Mouse (Mus musculus) urinary bladder, postnatal 25 days (tissue): ENCODE data around the gene Raly.
A peak's percentile ranks its signal among the peaks of the same experiment; 100 is the strongest.

Experiments used
- DNase-seq: peaks from one replicate; pipeline ENCODE4 v3.0.0; 2022; ENCODE audit warnings: low spot score

Gene Raly

DNA sequence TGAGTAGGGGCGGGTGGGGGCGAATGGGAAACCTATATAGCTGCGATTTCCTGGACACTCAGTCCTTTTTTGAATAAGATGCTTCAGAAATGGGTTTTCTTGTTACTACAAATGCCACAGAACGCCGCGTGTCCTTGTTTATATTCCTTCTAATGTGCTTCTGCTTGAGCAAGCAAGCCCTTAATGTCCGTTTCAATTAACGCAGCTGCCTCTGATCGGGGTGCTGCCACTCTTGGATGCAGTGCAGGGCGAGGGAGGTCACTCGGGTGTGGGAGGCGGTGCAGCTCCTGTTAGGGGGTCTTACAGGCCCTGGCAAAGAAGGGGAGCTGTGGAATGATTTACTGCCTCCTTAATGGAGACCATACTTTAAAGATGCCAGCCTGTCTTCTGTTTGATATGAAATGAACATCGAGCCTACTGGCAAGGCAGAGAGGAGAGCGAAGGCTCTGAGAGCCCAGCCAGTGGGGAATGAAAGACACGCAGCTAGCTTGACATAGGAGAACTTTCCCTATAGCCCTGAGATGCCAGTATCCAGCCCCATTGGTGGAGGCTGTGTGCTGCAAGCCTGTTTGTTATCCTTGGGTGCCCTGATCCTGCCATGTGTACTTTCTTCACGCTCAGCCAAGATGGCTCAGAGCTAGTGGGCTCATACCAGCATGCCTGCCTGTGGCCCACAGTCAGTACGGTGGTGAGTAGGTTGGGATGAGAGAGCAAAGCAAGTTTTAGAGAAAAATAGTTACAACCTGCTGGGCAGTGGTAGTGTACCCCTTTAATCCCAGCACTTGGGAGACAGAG lies 7.8 kb upstream of the Raly start:
- DNase-seq: no peak

DNA sequence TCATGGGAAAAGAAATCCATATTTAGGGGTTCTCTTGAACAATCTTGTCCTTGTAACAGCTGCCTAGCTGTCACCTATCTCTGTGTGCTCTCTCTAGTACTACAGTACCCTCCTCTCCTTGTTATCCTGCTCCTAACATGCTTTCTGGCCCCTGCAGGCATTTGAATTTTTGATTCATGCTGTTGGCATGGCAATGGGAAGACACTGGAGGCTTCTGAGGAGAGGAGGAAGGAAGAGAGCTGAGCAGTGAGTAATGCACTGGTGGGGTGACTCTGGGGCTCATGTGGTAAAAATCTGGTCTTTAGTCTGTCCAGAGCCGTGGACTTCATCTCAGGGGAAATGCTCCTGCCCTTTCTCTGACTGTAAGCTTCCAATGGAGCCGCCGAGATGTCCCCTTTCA lies 5.6 kb upstream of the Raly start:
- no peak for DNase-seq

DNA sequence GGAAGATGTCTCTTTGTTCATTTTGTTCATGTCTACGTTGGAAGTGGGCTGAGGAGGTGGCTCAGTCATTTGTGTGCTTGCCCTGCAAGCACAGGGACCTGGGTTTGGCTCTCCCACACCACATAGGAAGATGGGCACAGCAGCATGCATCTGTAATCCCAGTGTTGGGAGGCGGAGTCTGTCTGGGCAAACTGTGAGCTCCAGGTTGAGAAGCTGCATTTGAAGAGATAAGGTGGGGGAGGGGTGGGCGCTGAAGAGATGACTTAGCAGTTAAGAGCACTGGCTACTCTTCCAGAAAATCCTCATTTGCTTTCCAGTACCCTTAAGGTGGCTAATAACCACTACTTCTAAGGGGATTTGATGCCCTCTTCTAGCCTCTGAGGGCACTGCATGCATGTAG lies 4.7 kb upstream of the Raly start:
- no peak for DNase-seq

DNA sequence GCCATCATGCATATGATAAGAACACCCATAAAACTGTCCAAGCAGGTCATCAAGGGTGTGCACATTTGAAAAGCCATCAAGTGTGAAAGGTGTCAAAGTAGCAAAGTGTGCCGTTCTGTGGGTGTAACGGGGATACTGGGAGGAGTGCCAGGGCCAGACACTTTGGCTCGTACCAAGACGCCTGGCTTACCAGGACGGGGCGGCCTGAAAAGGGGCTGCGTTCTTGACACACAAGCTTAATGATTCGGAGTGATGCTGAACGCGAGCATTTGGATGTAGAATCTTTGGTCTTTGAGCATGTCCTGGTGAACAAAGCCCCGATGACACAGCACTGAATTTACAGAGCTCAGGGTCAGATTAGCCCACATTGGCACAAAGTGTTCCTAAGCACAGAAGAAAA lies 4.1 kb upstream of the Raly start:
- DNase-seq: no peak

DNA sequence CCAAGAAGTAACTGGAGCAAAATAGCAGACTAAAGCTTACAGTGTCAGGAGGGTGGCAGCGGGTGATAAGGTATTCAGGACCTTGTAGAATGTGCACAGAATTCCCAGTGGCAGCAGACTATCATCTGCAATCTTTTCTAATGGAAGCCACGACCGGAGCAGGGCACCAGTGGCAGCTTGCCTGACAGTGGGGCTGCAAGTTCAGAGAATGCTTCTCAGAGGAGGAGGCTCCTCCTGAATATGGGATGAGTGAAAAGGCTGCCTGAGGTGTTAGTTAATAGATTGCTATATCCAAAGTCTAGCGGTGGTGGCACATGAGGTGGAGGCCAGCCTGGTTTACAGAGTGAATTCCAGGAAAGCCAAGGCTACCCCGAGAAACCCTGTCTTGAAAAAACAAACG lies 1.5 kb upstream of the Raly start:
- no peak for DNase-seq

DNA sequence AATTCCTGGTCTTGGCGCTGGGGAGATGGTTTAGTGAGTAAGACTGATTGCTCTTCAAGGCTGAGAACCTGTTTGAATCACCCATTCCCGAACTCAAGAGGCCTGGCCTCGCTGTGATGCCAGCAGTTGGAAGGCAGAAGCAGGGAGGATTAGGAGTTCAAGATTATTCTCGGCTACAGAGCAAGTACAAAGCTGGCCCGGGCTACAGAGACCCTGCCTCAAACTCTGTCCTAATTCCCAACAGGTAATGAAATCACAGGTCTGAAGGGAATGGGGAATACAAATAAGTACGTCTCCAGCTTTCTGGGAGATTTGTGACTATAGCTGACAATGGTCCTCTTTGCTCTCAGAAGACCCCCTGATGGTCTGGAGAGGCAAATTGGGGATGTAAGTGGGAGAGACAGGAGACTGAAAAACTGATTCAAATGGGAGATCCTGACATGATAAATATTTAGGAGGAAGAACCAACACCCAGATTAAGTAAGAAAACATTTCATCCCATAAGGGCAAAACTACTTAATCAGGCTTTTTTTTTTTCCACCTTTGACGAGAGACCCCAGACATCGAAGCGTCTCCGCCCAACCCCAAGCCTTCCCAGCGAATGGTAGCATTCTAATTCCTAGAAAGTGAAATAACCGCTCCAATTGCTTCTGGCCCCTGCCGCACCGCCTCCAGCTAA lies 780 bp upstream of the Raly start:
- no peak for DNase-seq

DNA sequence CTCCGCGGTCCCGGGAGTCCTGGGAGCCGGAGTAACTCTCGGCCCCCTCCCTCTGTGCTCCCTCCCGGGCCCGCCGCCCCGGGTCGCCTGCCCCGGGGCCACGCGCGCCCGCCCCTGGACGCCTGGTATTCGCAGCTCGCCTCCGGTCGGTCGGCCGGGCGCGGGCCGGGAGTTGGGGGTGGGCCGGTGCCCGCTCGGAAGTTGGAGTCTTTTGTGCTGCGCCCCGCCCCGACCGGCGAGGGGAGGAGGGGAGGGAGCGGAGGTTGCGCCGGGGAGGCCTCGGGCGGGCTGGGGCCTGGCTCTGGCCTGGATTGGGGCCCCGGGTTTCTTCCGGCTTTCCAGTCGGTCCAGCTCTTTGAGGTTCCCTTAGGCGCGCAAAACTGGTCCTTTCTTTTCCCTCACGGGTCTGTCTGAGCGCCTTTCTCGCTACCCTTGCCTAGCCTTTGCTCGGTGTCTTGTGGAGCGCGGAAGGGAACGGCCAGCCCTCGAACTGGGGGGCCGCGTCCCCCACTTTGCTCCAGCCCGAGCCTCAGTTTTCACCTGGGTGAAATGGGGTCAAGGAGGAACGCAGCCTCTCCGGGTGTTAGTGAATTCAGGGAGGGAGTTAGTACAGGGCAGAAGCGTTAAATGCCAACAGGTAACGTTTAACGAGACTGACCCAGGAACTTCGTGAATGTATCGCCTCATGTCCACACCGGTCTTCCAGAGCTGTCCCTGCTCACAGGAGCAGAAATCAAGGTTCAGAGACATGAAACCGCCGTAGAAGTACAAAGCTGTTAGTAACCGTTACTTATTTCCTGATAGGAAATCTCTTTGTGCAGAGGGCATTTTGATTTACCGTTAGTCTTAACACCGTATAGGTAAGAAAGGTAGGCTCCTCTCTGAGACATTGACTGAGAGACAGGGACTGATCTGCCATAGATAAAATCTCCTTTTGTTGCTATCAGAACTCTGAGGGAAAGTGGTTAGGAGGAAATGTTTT lies 1.1 kb downstream of the Raly start:
- DNase-seq: peak; percentile 77

DNA sequence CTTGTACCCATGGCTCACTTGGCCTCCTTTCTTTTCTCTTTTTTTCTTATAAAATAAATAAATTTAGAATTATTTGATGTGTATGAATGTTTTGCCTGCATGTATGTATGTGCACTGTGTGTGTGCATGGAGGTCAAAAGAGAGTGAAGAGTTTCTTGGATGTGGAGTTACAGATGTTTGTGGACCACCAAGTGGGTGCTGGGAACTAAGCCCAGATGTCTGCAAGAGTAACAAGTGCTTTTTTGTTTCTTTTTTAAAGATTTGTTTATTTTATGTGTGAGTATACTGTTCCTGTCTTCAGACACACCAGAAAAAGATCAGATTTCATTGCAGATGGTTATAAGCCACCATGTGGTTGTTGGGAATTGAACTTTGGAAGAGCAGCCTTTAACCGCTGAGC lies 12.5 kb downstream of the Raly start:
- DNase-seq: no peak

DNA sequence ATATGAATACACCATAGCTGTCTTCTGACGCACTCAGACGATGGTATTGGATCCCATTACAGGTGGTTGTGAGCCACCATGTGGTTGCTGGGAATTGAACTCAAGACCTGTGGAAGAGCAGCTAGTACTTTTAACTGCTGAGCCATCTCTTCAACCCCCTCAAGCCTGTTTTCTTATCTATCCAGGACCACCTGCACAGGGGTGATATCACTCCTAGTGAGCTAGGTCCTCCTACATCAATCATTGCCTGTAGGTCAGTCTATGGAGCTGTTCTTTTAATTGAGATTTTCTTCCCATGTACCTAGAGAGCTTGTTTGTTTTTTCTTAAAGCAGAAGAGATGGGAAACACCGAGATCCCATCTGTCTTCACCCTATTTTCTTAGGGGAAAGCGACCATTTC lies 12.9 kb downstream of the Raly start:
- DNase-seq: no peak

DNA sequence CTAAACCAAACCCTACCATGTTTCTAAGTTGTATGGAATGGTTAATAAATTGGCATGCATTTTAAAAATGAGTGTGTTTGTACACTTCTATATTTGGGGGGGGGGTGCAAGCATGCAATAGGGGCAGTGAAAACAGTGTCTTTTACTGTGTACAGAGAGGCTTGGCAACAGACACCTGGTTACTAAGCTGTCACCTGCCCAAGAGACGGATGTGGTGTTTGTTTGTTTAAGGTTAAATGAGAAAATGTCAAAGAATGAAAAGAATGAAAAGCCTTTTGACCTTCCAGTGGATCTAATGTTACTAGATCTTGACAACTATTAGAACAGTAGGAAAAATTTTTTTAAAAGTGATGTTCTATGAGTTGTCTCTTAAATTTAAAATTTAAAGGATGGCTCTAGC lies 16.8 kb downstream of the Raly start:
- no peak for DNase-seq

DNA sequence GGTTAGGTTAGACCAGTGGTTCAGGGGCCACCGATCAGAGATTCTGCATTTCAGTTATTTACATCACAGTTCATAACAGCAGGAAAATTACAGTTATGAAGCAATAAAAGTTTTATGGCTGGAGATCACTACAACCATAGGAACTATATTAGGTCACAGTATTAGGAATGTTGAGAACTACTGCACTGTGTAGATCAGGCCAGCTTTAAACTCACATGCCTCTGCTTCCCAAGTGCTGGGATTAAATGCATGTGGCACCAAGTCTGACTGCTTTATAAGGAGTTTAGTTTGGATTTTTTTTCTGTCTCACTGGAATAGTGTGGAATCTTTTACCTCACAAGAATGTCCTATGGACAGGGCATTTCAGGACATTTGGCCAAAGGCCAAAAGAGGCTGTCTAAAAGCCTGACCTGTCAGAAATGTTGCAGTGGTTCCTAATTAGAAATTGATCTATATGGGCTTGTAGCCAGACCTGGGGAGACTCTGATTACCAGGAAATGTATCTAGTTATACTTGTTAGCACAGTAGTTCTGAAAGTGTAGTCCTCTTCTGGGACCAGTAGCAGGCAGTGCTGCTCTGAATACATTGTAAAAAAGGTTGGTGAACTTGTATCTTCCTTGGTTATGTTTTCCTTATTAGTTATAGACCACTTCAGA lies 18.3 kb downstream of the Raly start:
- no peak for DNase-seq

DNA sequence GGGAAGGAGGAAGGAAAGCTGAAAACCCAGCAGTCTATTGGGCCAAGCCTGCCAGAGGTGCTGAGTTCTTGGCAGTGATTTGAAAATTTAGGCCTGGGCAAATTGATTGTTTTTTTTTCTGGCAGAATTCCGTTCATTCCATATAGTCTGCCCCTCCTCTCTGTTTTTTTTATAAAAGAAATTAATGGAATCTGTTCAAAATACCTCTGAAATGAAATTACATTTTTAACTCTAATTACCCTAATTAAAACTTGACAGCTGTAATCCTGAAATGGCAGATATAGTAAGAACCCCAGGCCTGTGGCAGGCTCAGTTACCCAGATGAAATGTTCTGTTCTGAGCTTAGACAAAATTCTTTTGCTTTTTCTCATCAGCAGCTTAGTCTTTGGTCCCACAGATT lies 19.9 kb downstream of the Raly start:
- no peak for DNase-seq

DNA sequence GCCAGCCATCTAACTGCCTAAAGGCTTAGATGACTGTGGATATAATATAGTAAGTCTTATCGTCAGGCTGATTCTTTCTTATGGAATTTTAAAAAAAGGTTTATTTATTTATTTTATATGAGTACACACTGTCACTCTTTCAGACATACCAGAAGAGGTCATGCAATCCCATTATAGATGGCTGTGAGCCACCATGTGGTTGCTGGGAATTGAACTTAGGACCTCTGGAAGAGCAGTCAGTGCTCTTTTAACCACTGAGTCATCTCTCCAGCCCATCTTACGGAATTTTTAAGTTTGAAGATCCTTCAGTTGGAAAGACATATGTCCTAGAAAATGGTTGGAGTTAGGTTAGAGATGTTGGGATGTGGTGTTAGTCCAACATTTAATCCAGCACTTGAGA lies 22.5 kb downstream of the Raly start:
- DNase-seq: no peak

DNA sequence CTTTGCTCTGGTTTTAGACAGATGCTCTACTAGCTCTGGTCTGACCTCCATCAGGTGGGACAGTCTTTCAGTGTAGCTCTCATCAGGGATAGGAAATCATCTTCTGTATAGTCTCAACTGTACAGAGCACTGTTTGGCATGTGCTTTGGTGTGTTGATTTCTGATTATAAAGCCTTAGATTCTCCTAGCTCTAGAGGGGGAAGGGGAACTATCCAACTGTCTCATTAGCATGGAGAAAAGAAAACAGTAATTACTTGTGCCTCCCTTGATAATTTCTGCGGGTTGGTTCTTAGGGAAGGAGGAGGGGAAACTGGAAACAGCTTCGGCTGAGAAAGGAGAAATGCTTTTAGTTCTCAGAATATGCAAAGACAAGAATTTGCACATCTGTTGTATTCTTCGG lies 26.2 kb downstream of the Raly start:
- no peak for DNase-seq

DNA sequence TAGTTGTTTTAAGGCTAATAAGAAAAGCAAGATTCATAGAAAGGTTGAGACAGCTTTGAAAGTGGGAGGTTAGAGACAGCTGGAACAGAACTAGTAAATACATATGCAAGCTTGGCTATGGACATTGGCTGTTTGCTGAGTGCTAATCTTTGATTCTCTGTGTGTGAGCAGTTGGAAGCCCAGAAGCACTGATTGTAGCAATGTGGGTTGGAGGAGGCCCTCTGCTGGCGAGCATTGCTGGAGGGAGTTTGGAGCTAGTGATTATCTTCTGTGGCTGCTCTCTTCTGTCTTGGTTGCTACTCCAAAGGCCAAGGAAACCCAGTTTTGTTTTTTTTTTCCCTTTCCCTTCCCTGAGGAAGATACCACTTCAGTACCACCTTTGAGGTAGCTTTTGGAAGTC lies 26.9 kb downstream of the Raly start:
- DNase-seq: no peak

DNA sequence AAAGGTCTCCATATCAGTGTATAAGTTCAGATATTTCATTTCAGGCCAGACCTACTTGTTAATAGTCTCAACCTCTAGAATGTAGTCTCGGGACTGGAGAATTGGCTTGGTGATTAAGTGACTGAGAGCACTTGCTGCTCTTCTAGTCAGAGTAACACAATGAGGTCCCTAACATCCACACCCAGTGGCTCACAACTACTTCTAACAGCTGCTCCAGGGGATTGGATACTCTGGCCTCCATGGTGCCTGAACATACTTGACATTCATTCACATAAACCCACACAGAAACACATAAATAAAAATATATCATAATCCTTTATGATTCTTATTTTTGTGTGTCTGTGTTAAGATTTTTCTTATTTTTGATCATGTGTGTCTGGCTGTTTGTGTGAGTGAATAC lies 27.7 kb downstream of the Raly start:
- no peak for DNase-seq

DNA sequence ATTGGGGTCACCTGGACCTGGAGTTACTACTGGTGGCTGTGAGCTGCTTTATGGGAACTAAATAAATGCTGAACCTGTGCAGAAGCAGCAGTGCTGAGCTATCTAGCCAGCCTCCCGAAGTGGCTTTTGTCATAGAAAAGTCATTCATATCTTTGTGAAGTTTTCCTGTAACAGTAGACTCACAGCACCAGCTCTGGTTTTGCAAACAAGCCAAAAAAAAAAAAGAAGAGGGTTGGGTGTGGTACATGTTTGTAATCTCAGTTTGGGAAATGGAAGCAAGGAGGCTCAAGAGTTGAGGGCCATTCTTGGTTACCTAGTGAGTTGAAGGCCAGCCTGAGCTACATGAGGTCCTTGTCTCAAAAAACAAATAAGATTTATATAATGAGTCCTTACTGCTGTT lies 29.4 kb downstream of the Raly start:
- no peak for DNase-seq

DNA sequence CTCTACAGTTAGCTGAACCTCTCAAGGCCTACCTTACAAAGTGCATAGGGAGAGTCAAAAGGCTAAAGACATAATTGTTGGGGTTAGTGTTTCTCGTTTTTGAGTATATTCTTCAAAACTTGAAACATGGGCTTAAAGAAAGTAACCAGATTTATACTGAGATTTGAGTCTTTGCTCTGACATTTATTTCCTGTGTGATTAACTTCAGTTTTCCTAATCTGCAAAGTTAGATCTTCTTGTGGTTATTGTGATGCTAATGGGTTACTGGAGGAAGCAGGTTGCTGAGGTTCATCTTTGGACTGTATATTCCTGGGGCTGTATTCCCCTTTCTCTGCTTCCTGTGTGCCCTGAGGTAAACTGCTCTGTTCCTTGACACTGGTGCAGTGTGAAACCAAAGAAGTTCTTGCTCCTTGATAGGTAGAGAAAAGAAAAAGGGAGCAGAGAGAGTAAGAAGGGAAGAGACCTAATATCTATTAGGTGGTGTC lies 35.2 kb downstream of the Raly start:
- no peak for DNase-seq

DNA sequence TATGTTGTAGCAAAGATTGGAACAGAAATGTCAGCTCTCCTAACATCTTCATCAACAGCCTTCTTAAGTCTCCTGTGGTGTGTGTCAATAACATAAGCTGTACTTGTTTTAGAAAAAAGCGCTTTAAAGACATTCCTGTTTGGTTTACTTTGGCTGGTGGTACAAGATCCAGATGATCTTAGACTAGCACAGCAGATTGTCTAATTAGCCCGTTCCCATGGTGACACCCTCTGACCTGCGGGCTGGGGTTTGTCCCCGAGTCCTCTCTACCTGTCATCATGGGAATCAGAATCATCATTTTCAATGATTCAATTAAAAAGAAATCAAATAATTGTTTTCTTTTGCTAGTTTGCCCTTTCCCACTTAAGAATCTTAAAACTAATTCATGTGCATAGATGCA lies 36.6 kb downstream of the Raly start:
- DNase-seq: no peak

DNA sequence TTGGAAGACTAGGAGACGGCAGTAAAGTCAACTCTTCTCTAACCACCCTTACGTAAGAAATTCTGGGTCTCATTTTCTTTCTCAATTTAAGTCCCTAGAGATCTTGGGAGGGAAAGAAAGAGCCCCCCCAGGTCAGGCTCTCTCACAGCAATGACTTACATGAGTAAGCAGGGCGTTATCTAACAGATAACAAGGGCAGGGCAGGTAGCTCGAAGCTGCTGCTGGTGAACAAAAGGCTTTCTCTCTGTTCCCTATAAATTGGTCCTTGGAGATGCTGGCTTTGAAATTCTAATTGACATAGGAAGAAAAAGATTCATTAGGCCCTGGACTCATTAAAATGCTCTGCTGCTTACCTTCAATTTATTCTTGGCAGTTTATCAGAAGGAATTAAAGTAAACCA lies 41.6 kb downstream of the Raly start:
- DNase-seq: no peak

DNA sequence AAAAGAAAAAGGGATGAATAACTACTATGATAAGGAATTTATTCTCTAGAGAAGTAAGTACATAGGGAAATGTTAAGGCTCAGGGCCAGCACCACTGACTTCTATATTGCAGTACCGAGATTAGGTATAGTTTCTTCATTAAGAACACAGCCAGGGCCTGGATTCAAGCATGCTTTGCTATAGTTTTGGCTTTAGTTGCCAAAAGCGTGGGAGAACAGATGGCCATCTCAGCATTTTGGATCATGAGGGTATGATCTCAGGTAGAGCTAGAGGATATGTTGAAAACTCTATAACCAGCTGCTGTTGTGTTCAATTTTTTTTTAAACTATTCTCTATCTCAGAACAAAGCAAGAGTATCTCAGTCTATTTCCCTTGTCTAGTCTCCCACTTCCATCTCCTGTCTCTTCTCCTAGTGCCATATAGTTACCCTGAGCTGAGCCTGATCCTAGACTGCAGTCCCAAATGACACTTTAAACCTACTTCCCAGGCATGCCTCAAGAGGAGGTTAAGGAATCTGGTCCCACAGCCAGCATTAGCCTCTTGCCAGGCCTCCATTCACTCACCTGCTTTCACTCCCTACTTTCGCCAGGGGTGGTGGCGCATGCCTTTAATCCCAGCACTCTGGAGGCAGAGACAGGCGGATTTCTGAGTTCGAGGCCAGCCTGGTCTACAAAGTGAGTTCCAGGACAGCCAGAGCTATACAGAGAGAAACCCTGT lies 43.4 kb downstream of the Raly start:
- no peak for DNase-seq
